Mouse (Mus musculus): Measurements from ENCODE around the gene Pigk.
A peak's percentile ranks its signal among the peaks of the same experiment; 100 is the strongest.

Gene Pigk

DNA sequence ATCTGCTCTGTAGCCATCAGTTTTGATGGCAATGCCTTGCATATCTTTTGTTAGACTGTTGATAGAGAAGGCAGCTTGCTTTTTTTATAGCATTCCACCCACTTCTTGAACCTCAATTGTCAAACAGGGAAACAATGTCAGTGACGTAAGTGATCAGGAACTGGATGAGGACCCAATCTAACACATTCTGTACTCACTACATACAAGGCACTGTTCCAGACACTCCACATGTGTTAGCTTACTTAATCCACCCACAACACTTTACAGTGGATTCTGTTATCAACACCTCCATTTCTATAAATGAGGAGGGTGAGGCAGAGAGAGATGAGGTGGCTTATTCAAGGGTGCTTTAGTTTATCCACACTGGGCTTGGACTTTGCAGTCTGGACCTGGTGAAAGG, 124.0 kb downstream of the Pigk start:
- DNase-seq (ENCODE audit: low read depth, low spot score): no peak

- no peak for DNase-seq (ENCODE audit: low read depth, low spot score)
These were observed 127.4 kb downstream of the Pigk start for GRCm38 (mm10) chr3:152841264-152841663.

- no peak for DNase-seq (ENCODE audit: low read depth, low spot score)
These were observed 128.7 kb downstream of the Pigk start for GRCm38 (mm10) chr3:152842648-152843047.

DNA sequence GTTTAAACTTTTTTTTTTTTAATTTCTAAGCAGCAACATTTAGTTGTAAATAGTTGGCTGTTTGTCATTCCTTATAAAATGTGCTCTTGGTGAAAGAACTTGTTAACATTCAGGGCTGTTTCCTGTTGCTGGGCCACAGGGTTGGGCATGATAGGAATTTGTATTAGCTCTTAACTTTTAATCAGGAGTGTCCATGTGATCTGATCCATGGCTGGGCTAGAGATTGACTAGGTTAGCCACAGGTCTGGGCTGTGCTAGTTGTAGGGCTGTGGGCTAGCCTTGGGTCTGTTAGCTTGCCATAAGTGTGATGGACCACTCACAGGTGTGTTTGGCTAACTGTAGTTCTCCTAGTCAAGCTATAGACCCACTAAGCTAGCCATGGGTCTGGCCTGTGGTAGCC, 130.0 kb downstream of the Pigk start:
- no peak for DNase-seq (ENCODE audit: low read depth, low spot score)

- peak; percentile 25 for DNase-seq (ENCODE audit: low read depth, low spot score)
These were observed 141.2 kb downstream of the Pigk start for GRCm38 (mm10) chr3:152855006-152855614.

DNA sequence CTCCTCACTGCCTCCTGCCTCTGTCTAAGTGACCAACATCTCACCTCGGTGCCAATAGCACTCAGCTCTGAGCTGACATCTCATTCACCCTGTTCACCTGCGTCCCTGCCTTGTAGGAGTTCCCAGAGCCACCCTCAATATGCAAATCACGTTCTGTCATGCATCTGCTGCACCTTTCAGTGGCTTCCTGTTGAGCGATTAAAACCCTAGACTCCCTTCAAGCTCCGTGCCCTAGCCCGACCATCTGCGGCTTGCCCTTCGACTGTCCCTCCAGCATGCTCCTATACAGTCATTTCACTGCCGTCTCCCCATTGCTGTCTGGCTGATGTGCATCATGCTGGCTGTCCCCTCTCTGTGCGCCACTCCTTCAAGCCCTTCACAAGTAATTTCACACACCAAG, 142.2 kb downstream of the Pigk start:
- DNase-seq (ENCODE audit: low read depth, low spot score): no peak

DNA sequence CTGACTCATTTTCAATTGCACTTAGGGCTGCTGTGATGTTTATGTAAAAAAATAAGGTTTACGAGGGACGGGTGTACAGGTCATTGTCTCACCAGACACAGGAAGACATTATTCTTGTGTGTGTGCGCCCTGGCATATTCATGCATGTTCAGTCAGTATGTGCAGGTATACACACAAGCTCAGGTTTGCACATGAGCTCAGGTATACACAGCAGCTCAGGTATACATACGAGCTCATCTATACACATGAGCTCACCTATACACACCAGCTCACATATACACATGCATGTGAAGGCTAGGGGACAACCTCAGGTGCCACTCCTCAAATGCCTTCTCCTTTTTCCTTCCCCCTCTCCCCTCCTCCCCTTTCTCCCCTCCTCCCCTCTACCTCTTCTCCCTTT, 147.6 kb downstream of the Pigk start:
- DNase-seq (ENCODE audit: low read depth, low spot score): no peak

- DNase-seq (ENCODE audit: low read depth, low spot score): no peak
These were observed 148.1 kb downstream of the Pigk start for GRCm38 (mm10) chr3:152861978-152862377.

DNA sequence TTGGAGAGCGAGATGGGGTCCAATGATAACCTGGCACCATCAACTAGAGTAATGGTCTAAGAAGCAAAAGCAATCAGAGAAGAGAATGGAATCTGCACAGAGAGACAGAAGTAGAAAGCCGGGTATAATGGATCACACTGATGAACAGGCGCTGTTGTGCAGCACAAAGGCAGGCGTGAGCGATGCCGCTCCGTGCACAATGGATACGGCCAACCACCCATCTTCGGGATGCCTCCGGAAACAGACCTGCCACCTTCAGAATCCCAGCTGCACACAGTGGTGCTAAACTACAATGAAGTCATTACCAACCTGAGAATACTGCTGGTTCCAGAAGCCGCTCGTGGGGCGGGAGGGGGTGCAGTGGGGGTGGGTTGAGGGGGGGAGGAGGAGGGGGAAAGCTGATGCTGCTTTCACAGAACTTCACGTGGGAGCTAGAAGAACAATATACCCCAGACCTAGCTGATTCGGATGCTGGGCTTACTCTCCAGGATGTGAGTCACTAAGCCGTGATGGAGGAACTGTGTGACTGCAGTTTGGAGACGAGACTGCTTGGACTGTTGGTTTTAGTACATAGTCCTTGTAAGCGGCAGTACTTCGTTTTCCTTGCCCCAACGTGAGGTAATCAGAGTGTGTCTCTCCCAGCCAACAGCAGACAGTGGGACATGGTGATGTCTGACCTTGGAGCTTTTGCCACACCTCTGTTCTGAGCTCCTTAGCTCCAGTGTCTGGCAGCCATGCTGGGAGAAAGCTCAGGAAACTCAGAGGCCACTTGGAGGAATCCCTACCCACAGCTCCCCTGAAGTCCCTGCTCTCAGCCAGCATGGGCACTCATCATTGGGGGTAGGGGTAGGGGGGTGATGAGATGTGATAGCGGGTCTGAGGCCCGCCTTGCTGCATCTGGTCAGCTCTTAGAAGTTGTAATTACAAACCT, 152.4 kb downstream of the Pigk start:
- no peak for DNase-seq (ENCODE audit: low read depth, low spot score)

- DNase-seq (ENCODE audit: low read depth, low spot score): no peak
These were observed 154.0 kb downstream of the Pigk start for GRCm38 (mm10) chr3:152867654-152868525.

DNA sequence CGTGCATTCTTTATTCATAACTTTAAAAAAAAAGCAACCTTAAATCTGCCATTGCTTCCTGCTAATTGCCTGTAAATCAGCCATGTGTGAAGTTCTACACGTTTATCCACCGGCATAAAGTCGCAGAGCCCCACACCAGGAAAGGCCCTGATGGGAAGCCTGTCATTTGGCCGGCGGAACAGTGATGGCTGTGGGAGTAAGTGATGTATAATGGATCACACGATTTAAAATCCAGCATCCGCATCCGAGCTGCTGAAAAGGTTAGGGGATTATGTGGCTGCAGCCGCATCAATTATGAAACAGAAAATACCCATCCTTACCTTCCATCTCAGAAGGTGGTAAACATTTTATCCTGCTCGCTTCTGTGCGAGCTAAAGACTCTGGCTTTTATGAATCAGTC, 158.2 kb downstream of the Pigk start:
- no peak for DNase-seq (ENCODE audit: low read depth, low spot score)

DNA sequence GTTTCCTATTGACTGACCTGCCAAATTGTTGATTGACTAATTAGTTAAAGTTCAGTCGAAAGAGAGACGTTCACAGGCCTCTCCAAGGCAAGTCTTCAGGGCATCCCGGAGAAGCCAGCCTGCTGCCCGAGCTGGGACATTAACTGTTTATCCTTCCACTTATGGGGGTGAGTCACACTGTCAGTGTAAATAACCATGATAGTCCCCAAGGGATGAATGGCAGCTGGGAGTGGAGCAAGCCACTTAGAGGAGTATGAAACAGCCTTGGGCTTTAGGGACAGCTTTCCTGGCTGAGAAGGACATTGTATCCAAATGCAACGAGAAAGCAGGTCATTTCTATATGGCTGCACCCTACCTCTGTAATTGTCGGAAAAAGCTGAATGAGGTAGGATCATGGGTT, 158.7 kb downstream of the Pigk start:
- DNase-seq (ENCODE audit: low read depth, low spot score): no peak

GRCm38 (mm10) chr3:152874431-152875355, 160.8 kb downstream of the Pigk start:
- no peak for DNase-seq (ENCODE audit: low read depth, low spot score)

GRCm38 (mm10) chr3:152875723-152876290, 161.9 kb downstream of the Pigk start:
- no peak for DNase-seq (ENCODE audit: low read depth, low spot score)

GRCm38 (mm10) chr3:152880121-152880835, 166.4 kb downstream of the Pigk start:
- DNase-seq (ENCODE audit: low read depth, low spot score): peak; percentile 11

GRCm38 (mm10) chr3:152881706-152882105, 167.8 kb downstream of the Pigk start:
- DNase-seq (ENCODE audit: low read depth, low spot score): no peak

DNA sequence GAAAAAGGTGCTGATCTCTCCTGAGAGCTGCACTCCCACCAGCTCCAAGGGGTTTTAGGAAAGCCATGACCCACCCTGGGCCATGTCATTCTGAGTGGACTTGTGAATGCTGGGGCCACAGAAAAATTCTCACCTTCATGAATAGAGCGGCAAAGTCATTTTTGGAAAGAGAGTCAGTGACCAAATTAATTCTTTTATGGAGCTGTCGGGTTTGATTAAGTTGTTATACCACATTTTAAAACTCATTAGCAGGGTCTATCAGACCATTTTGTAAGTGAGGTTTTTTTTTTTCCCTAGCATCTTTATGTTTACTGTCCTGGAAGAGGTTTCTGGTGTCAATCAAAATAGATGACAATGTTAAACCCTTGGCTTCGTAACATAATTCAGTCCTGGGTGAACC, 169.7 kb downstream of the Pigk start:
- no peak for DNase-seq (ENCODE audit: low read depth, low spot score)

GRCm38 (mm10) chr3:152886749-152887148, 172.8 kb downstream of the Pigk start:
- DNase-seq (ENCODE audit: low read depth, low spot score): no peak

- DNase-seq (ENCODE audit: low read depth, low spot score): no peak
These were observed 174.2 kb downstream of the Pigk start for GRCm38 (mm10) chr3:152888116-152888515.

DNA sequence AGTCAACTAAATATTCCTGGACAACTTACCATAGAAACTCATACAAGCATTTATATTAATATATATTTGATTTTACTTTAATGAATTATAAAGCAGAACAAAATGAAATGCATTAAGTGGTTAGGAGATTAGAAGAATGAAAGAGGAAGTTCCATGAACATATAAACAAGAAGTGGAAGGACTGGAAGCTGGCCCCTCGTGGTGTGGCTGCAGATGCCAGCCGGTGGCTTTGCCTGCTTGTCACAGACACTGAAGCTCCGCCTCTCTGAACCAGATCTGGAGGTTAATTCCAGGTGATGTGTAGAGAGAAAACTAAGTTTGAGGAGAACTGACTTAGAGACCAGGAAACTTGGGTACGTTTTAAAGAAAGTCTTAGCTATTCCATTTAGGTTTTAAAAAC, 181.0 kb downstream of the Pigk start:
- DNase-seq (ENCODE audit: low read depth, low spot score): no peak
